Mouse (Mus musculus): ENCODE measurements around the gene Ccnq.

The Ccnq gene

DNA sequence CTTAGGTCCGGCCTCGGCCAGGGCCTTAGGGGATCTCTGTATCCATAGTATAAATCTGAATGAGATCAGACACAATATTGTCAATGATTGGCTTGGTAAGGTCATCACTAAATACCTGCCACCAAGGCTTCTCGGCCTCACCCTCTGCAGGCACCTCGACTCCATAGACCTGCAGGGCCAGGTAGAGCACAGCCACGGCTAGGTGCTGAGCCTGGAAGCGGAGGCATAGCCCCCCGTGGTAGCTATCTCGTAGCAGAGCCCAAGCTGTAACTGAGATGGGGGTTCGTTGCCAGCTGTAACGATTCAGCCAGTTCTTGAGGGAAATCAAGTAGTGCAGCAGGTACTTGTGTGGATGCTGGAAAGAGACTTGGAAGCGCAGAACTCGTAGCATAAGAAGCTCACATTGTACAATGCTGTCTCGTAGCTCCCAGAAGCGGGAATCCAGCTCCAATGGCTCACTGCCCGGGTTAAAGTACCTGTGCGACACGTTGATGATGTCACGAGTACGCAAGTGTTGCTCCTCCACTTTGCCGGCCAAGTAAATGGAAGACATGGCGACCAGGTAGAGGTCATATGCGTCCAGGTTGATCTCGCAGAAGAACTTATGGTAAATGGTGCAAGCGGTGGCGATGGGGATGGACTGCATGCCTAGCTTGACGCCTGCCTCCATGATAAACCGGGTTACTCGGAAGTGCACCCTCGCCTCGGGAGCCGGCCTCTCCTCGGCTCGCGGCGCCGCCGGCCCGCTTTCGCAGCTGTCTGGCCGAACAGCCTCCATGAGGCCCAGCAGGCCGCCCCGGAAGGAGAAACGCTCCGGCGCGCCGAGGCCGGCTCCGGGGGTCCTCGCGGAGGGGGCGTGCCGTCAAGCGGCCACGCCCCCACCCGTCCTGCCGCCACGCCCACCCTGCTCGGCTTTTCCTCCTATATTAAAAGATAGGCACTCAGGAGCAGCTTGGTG, at the start of gene Ccnq:
Gene Ccnq, minus strand, starts transcription at position 845 of the 958 bp plus-strand sequence.
- in situ Hi-C loops (cut with MseI, MboI) = no loop called here

- in situ Hi-C loops (cut with MseI, MboI) = no loop called here
Observed at GRCm38 (mm10) chr11:78801094-78801493, 49.6 kb upstream of the Ccnq start.

DNA sequence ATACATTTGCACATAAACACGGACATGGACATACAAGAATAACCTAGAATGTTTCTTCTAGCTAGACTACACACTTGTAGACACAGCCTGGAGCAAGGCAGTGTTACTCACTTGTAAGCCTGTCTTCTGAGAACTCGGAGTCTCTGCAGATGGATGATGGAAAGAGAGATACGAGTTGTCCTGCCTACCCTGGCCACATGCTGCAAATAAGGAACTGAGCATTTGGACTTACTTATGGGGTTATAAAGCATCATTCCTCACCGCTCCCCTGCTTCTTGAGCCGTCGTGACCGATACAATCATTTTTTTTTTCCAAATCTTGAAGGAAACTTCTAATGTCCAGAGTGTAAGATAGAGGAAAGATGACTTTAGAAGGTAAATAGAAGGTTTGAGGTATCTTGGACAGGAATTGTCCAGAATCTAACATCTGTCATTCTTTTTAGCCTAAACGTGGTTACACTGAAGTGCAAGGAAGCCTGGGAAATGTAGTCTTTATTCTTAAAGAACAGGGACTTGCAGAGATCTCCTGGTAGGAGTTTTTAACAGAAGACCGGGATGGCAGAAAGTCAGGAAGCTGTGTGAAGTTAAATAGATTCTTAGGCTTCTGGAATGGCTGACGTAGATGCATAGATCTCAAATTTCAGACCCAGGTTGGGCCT, 44.7 kb upstream of the Ccnq start:
- in situ Hi-C loops (cut with MseI, MboI) = no loop called here

- in situ Hi-C loops (cut with MseI, MboI) = no loop called here
Observed at GRCm38 (mm10) chr11:78793116-78793515, 41.6 kb upstream of the Ccnq start.

DNA sequence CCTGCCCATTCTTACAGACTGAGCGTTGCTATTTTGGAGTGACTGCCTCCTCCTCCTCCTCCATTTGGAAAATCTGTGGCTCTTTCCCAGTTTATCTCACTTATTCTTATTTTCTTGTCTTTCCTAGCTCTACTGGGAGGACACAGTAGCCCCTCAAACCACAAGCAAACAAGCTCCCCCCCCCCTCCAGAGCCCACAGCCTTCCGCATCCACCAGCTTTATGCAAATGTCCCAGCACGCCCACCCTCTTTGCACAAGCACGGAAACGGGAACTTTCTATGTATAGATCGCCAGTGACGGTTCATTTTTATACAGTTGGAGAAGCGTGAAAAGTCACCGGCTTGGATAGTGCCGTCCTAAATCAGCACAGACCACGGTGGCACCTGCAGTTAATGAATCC, 40.9 kb upstream of the Ccnq start:
- in situ Hi-C loops (cut with MseI, MboI) = no loop called here

GRCm38 (mm10) chr11:78792055-78792454, 40.5 kb upstream of the Ccnq start:
- in situ Hi-C loops (cut with MseI, MboI) = no loop called here

DNA sequence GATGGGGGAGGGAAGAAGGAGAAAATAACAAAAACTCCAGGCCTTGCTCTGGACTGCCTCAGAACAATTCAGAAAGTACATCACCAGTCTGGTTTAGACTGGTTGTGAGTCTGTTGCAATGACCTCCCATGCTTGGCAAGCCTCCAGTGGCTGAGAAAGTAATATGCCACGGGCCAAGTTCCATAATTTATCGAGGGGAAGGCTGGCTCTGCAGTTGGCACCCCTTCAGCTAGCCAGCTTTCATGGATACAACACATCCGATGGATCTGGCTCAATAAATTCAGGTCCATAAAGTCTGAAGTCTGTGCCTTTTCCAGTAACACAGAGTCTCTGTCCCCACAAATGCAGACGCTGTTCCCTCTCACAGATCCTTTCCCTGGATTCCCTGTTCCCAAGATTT, 40.1 kb upstream of the Ccnq start:
- in situ Hi-C loops (cut with MseI, MboI) = no loop called here

DNA sequence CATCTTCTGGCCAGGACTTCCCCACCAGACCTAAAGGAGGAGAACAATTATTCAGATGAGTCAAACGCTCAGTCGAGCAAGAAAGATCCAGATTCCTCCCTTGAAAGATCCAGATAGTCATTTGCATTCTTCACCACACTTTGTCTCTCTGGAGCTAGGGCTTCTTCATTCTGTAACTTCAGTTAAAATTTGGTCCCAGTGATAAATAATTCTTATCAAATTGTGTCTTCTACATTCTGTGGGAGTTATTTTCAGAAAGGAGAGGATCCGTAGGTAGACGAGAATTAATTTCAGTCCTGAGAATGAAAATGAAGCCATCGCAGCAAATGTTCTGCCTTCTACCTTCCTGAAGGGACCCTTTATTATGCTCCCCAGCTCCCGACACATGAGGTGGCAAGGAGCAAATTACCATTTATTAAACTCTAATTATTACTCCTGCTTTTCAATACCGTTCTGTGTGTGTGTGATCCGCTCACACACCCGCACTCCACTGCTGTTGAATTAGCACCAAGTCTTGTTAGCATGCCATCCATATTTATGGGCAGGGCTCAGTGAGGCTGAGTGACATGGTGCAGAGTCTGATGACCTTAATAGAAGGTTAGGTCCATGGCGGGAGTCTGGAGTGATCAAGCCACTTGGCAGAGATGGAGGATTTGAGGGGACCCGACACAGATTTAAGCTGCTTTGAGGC, 38.0 kb upstream of the Ccnq start:
- in situ Hi-C loops (cut with MseI, MboI) = no loop called here

GRCm38 (mm10) chr11:78786013-78786431, 34.5 kb upstream of the Ccnq start:
- in situ Hi-C loops (cut with MseI, MboI) = no loop called here

DNA sequence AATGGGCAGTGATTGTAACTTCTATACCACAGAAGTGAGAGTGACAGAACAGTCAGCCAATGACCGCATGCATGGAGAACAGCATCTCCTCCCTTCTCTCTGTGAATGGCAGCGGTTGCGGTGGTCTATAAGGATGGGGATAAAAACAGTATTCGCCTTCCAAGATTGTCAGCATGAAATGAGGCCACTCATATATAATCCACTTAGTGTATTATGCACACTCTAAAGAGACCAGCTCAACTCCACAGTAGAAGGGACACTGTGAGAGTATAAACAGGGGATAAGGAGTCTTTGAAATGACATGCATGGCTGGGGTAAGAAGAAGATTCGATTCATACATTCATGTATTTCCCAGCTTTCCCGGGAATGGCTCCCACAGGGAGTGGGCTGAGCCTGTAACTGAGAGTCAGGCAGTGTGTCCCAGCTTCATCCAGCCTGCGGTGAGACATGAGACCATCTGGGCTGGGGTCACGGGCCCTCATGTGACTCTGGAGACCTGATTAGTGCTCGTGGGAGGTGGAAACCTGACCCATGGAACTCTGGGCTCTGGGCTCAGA, 31.3 kb upstream of the Ccnq start:
- in situ Hi-C loops (cut with MseI, MboI) = no loop called here

DNA sequence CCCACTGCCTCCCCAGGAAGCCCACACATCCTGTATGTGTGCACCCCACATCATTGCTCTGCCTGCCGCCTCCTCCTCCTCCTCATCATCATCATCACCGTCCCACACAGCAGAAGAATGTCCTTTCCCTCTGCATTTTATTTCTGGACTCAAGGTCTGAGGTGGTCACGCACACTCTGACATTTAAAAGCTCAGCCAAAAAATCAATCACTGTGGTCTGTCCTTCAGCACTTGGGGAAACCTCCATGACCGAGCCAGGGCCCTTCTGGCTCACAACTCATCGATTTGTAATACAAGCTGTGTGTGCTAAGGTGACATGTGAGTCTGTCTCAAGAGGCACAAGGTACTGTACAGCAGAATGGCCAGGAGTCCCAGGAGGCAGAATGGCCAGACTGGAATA, 30.8 kb upstream of the Ccnq start:
- in situ Hi-C loops (cut with MseI, MboI) = no loop called here

GRCm38 (mm10) chr11:78780571-78780970, 29.0 kb upstream of the Ccnq start:
- in situ Hi-C loops (cut with MseI, MboI) = no loop called here

GRCm38 (mm10) chr11:78780002-78780401, 28.5 kb upstream of the Ccnq start:
- in situ Hi-C loops (cut with MseI, MboI) = no loop called here

GRCm38 (mm10) chr11:78777851-78778680, 26.5 kb upstream of the Ccnq start:
- in situ Hi-C loops (cut with MseI, MboI) = no loop called here

GRCm38 (mm10) chr11:78771751-78772283, 20.3 kb upstream of the Ccnq start:
- in situ Hi-C loops (cut with MseI, MboI) = no loop called here

GRCm38 (mm10) chr11:78770436-78770835, 18.9 kb upstream of the Ccnq start:
- in situ Hi-C loops (cut with MseI, MboI) = no loop called here

- in situ Hi-C loops (cut with MseI, MboI) = no loop called here
Observed at GRCm38 (mm10) chr11:78768778-78769177, 17.2 kb upstream of the Ccnq start.

GRCm38 (mm10) chr11:78766069-78766830, 14.7 kb upstream of the Ccnq start:
- in situ Hi-C loops (cut with MseI, MboI) = no loop called here

DNA sequence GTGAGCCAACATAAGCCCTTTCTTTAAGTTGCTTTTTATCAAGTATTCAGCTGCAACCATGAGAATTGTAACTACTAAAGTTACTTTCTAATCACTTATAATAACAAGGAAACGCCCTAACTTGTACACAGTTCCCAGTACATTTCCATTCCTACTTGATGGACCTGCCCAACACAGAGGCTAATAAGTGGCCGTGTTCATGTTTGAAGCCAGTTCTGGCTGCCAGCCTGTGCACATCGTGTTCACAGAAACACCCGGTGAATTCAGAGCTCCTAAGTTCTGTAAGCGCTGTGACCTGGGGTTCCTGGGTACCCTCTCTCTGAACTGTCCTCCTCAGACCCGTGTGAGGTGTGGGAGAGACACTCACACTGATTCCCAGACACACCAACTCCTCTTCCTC, 13.3 kb upstream of the Ccnq start:
- in situ Hi-C loops (cut with MseI, MboI) = no loop called here

GRCm38 (mm10) chr11:78764304-78764703, 12.8 kb upstream of the Ccnq start:
- in situ Hi-C loops (cut with MseI, MboI) = no loop called here

All from mouse trophoblast stem cell (cell line).